Mouse (Mus musculus) ES-Bruce4 (cell line): ENCODE results near the gene Plekhg5. TPM values are rescaled to one million over a fixed set of nuclear protein-coding genes. Genes with fewer than 3 reads are reported as not detected.

ENCODE experiments used
- H3K27ac ChIP-seq: 2 replicates; pipeline ENCODE4 v1.5.1; 2012; ENCODE audit warnings: low read length, inconsistent platforms; ENCODE audit not compliant: insufficient read depth
- H3K27me3 ChIP-seq: 2 replicates; pipeline ENCODE4 v1.6.1; 2012; ENCODE audit warnings: mild to moderate bottlenecking, low read length, inconsistent platforms; ENCODE audit not compliant: control insufficient read depth, poor library complexity, insufficient read depth, severe bottlenecking
- H3K36me3 ChIP-seq: 2 replicates; pipeline ENCODE4 v1.6.1; 2012; ENCODE audit warnings: inconsistent platforms, mild to moderate bottlenecking, low read length, moderate library complexity; ENCODE audit not compliant: control insufficient read depth, poor library complexity, insufficient read depth, severe bottlenecking
- H3K4me1 ChIP-seq: one replicate; pipeline ENCODE4 v1.8.1; 2011; ENCODE audit warnings: low read length; ENCODE audit not compliant: control insufficient read depth, insufficient read depth
- H3K4me3 ChIP-seq: 2 replicates; pipeline ENCODE4 v1.5.1; 2011; ENCODE audit warnings: low read depth, mild to moderate bottlenecking, low read length
- H3K9ac ChIP-seq: 2 replicates; pipeline ENCODE4 v1.6.1; 2012; ENCODE audit warnings: low read depth, mild to moderate bottlenecking, inconsistent platforms; ENCODE audit not compliant: poor library complexity, severe bottlenecking
- H3K9me3 ChIP-seq: replicated peaks from 2 replicates; pipeline ENCODE4 v1.6.1; 2012; ENCODE audit warnings: mild to moderate bottlenecking, low read length, inconsistent platforms; ENCODE audit not compliant: control insufficient read depth, poor library complexity, insufficient read depth, severe bottlenecking
- CTCF ChIP-seq: IDR thresholded peaks from one replicate; pipeline ENCODE4 v1.8.1; 2011; ENCODE audit warnings: low read depth, low read length
- EP300 ChIP-seq: IDR thresholded peaks from 2 replicates; pipeline ENCODE4 v1.6.1; 2011; ENCODE audit warnings: low read depth, low read length; ENCODE audit not compliant: insufficient read depth
- POLR2A ChIP-seq: IDR thresholded peaks from one replicate; pipeline ENCODE4 v1.8.1; 2011; ENCODE audit warnings: low read length; ENCODE audit not compliant: insufficient read depth
- polyA plus RNA-seq: library from polyadenylated mRNA; stranded (reverse); fragments of >200 nt; gene quantifications from 2 replicates; pipeline ENCODE4 v1.2.4, GENCODE M21; 2011; ENCODE audit warnings: low read depth; ENCODE audit not compliant: missing spikeins, insufficient read depth, insufficient read length

Gene Plekhg5
- polyA plus RNA-seq, 1 experiment = 17.5 TPM

GRCm38 (mm10) chr4:152143632-152144031 lies 71.3 kb downstream of the Plekhg5 start:
- no peaks in the 10 kb centered on the region for H3K9me3 ChIP-seq
- no peaks in the 10 kb centered on the region for H3K36me3 ChIP-seq
- no peaks in the 10 kb centered on the region for H3K4me1 ChIP-seq
- H3K4me3 ChIP-seq = no peak overlapping the region
- no peaks in the 10 kb centered on the region for H3K27me3 ChIP-seq
- H3K9ac ChIP-seq = no peak overlapping the region
- TF ChIP-seq POLR2A = no peak
- TF ChIP-seq EP300 = no peak
- peak; percentile 47 for TF ChIP-seq CTCF
- H3K27ac ChIP-seq = no peak overlapping the region

- Histone ChIP-seq H3K27ac (no peak overlapping the region), H3K27me3 (no peaks in the 10 kb centered on the region)
- TF ChIP-seq EP300 (no peak), CTCF (no peak), POLR2A (no peak)
Measured at GRCm38 (mm10) chr4:152145473-152145872, 73.2 kb downstream of the Plekhg5 start.

GRCm38 (mm10) chr4:152146033-152146827 lies 73.9 kb downstream of the Plekhg5 start:
- H3K4me1 ChIP-seq = no peaks in the 10 kb centered on the region
- no peaks in the 10 kb centered on the region for H3K9me3 ChIP-seq
- no peak overlapping the region for H3K9ac ChIP-seq
- H3K36me3 ChIP-seq = no peaks in the 10 kb centered on the region
- no peak overlapping the region for H3K4me3 ChIP-seq
- no peaks in the 10 kb centered on the region for H3K27me3 ChIP-seq
- TF ChIP-seq CTCF (no peak), POLR2A (no peak), EP300 (no peak)
- H3K27ac ChIP-seq = no peak overlapping the region

More at GRCm38 (mm10) chr4:152145473-152145872, 73.2 kb downstream of the Plekhg5 start:
- Histone ChIP-seq H3K4me1 (no peaks in the 10 kb centered on the region), H3K4me3 (no peak overlapping the region), H3K9ac (no peak overlapping the region), H3K9me3 (no peaks in the 10 kb centered on the region), H3K36me3 (no peaks in the 10 kb centered on the region)

GRCm38 (mm10) chr4:152150546-152150945 lies 78.2 kb downstream of the Plekhg5 start:
- no peak overlapping the region for H3K9ac ChIP-seq
- no peaks in the 10 kb centered on the region for H3K4me1 ChIP-seq
- no peaks in the 10 kb centered on the region for H3K36me3 ChIP-seq
- no peak overlapping the region for H3K4me3 ChIP-seq
- H3K27me3 ChIP-seq = no peaks in the 10 kb centered on the region
- no peaks in the 10 kb centered on the region for H3K9me3 ChIP-seq
- no peak overlapping the region for H3K27ac ChIP-seq
- TF ChIP-seq POLR2A = no peak
- no peak for TF ChIP-seq CTCF
- no peak for TF ChIP-seq EP300

- TF ChIP-seq POLR2A (no peak), CTCF (no peak), EP300 (no peak)
- Histone ChIP-seq H3K27me3 (no peaks in the 10 kb centered on the region), H3K9ac (peak overlapping the region; percentile 52), H3K9me3 (no peaks in the 10 kb centered on the region), H3K27ac (no peak overlapping the region), H3K4me1 (no peaks in the 10 kb centered on the region), H3K4me3 (peak overlapping the region; percentile 70), H3K36me3 (no peaks in the 10 kb centered on the region)
Measured at GRCm38 (mm10) chr4:152151451-152151965, 79.2 kb downstream of the Plekhg5 start.

- Histone ChIP-seq H3K4me3 (peak within 1 kb of the TSS; percentile 70), H3K27me3 (no peaks in the 10 kb centered on the region), H3K4me1 (no peaks in the 10 kb centered on the region), H3K9ac (peak within 1 kb of the TSS; percentile 52), H3K27ac (no peak within 1 kb of the TSS), H3K9me3 (no peaks in the 10 kb centered on the region), H3K36me3 (no peaks in the 10 kb centered on the region)
- TF ChIP-seq EP300 = no peak
- no peak for TF ChIP-seq POLR2A
- no peak for TF ChIP-seq CTCF
Measured at GRCm38 (mm10) chr4:152151966-152152544, 79.8 kb downstream of the Plekhg5 start, which contains the start of gene Espn. Gene Espn (minus strand): TSS chr4:152152371.
